Mouse (Mus musculus): ENCODE results near the gene Vmn2r22. TPM values are rescaled to one million over a fixed set of nuclear protein-coding genes. Genes with fewer than 3 reads are reported as not detected.

The Vmn2r22 gene
- polyA plus RNA-seq (2012; rRNA removed): not detected in 2 replicates

GRCm38 (mm10) chr6:123650625-123651024, at the start of gene Vmn2r22:
Vmn2r22 (minus strand) TSS chr6:123650725.

Other genes with a start within 250 kb of the Vmn2r22 start
- gene Vmn2r20, start 232.6 kb downstream of the Vmn2r22 start, polyA plus RNA-seq (2012; rRNA removed): not detected in 2 replicates
- gene Vmn2r21, start 117.3 kb downstream of the Vmn2r22 start, polyA plus RNA-seq (2012; rRNA removed): not detected in 2 replicates
- not detected in 2 replicates for gene Vmn2r23, start 51.9 kb upstream of the Vmn2r22 start, polyA plus RNA-seq (2012; rRNA removed)
- not detected in 2 replicates for gene Vmn2r24, start 128.2 kb upstream of the Vmn2r22 start, polyA plus RNA-seq (2012; rRNA removed)
- gene Vmn2r25, start 202.7 kb upstream of the Vmn2r22 start, polyA plus RNA-seq (2012; rRNA removed): not detected in 2 replicates